Mouse (Mus musculus): Measurements from ENCODE around the gene Gm10696. TPM values are rescaled to one million over a fixed set of nuclear protein-coding genes. Genes with fewer than 3 reads are reported as not detected.
"Not testable (repeated sequence)": the region's sequence is repeated elsewhere in the genome, so short reads cannot be mapped to it uniquely, and the experiment has no call there.

Gene Gm10696
- polyA plus RNA-seq (2012), result not detected in 2 replicates

- H3K4me1 ChIP-seq (ENCODE audit: control insufficient read depth); H3K4me3 ChIP-seq (replicated peaks); H3K27me3 ChIP-seq (ENCODE audit: control insufficient read depth); H3K36me3 ChIP-seq (ENCODE audit: control insufficient read depth); H3K9me3 ChIP-seq (ENCODE audit: control insufficient read depth, low read length): not testable (repeated sequence)
Measured at GRCm38 (mm10) chr3:94178093-94178492, at the start of gene Gm10696. Gene Gm10696 (minus strand): TSS chr3:94178193.

GRCm38 (mm10) chr3:94196414-94196813, 18.4 kb upstream of the Gm10696 start, which contains the start of gene Gm5286:
Gene Gm5286 (plus strand): TSS chr3:94196714.
- not testable (repeated sequence) for H3K4me1 ChIP-seq (ENCODE audit: control insufficient read depth); H3K36me3 ChIP-seq (ENCODE audit: control insufficient read depth); H3K9me3 ChIP-seq (ENCODE audit: control insufficient read depth, low read length); H3K27me3 ChIP-seq (ENCODE audit: control insufficient read depth); H3K4me3 ChIP-seq (replicated peaks)

- H3K36me3 ChIP-seq (ENCODE audit: control insufficient read depth); H3K27me3 ChIP-seq (ENCODE audit: control insufficient read depth); H3K4me3 ChIP-seq (replicated peaks); H3K9me3 ChIP-seq (ENCODE audit: control insufficient read depth, low read length); H3K4me1 ChIP-seq (ENCODE audit: control insufficient read depth): not testable (repeated sequence)
Measured at GRCm38 (mm10) chr3:94167351-94167750, 10.6 kb downstream of the Gm10696 start.

Other genes starting within 250 kb of the Gm10696 start
- gene Gm9117, start 234.7 kb downstream of the Gm10696 start, polyA plus RNA-seq (2012), result 0.13 TPM in 1 of 2 replicates, not detected in the other
- gene Tdpoz5, start 216.9 kb downstream of the Gm10696 start, polyA plus RNA-seq (2012), result not detected in 2 replicates
- gene Gm9125, start 123.3 kb downstream of the Gm10696 start, polyA plus RNA-seq (2012), result not detected in 2 replicates
- gene Gm10697, start 105.5 kb downstream of the Gm10696 start, polyA plus RNA-seq (2012), result not detected in 2 replicates
- gene Gm5286, start 18.5 kb upstream of the Gm10696 start, polyA plus RNA-seq (2012), result not detected in 2 replicates
- not detected in 2 replicates for gene Gm4778, start 85.8 kb upstream of the Gm10696 start, polyA plus RNA-seq (2012)
- gene Them4, start 131.9 kb upstream of the Gm10696 start, polyA plus RNA-seq (2012), result not detected in 2 replicates
- gene Them5, start 163.9 kb upstream of the Gm10696 start, polyA plus RNA-seq (2012), result not detected in 2 replicates
- not detected in 2 replicates for gene C2cd4d, start 184.2 kb upstream of the Gm10696 start, polyA plus RNA-seq (2012)
- not detected in 2 replicates for gene Rorc, start 194.6 kb upstream of the Gm10696 start, polyA plus RNA-seq (2012)
- not detected in 2 replicates for gene Lingo4, start 220.3 kb upstream of the Gm10696 start, polyA plus RNA-seq (2012)
- 0.01 and 0.07 TPM in 2 replicates for gene Tdrkh, start 235.1 kb upstream of the Gm10696 start, polyA plus RNA-seq (2012)

Measured in erythroblast, embryonic 14.5 days (primary cell).